Mouse (Mus musculus): ENCODE measurements at regions not wholly inside any gene's neighbourhood (a gene's known extent, or its start where the extent isn't known, plus 50 kb on each side); places are given as distances from the start of the nearest gene placed in this dataset.
"Not testable (repeated sequence)": the region's sequence is repeated elsewhere in the genome, so short reads cannot be mapped to it uniquely, and the experiment has no call there.

DNA sequence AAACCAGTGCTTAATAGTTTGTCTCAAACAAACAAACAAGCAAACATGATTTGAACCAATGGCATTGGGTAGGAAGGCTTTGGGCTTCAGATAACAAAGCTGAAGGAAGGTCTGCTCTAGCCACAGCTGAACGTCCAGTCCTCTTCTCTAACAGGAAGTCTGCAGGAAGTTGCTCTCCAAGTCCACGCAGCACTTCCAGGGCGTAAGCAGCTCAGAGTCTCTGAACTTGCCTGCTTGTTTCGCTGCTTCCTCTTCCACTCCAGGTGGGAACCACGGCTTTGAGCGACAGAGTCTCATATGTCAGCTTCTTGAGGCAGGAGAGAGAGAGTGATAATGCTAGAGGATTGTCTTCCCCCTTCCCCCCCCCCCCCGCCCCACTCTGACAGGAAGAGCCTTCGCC, 123.6 kb downstream of the Tnfrsf21 start:
- no peak overlapping the region for H3K27ac ChIP-seq (ENCODE audit: insufficient read depth, low read length)
- H3K4me1 ChIP-seq (ENCODE audit: control insufficient read depth, insufficient read depth, low read length) = no peaks in the 10 kb centered on the region
- no peak for TF ChIP-seq POLR2A (IDR thresholded peaks at IDR 0.05; ENCODE audit: extremely low read depth, insufficient read depth, low read length)
- TF ChIP-seq CTCF (IDR thresholded peaks at IDR 0.05; ENCODE audit: extremely low read depth, insufficient read depth, low read length) = no peak
- H3K4me3 ChIP-seq (ENCODE audit: insufficient read depth, low read length) = no peak overlapping the region

DNA sequence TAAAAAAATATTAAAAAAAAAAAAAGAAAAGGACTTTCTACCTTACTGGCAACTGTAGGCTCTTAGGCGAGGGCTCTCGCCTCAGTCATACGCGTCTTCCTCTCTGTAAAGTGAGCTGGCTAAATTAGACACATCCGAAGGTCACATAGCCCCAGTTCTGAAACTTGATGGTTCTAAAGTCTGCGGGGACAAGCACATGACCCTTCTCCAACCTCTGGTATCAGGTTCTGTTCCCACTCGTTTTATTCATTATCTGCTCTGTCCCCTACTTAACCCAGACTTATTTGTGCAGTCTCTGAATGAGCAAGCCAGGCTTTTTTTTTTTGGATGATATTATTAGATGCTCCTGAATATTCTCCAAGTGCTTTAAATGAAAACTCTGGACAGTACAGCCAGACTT, 125.4 kb downstream of the Tnfrsf21 start:
- Histone ChIP-seq H3K27ac (ENCODE audit: insufficient read depth, low read length) (no peak overlapping the region), H3K4me1 (ENCODE audit: control insufficient read depth, insufficient read depth, low read length) (no peaks in the 10 kb centered on the region), H3K4me3 (ENCODE audit: insufficient read depth, low read length) (no peak overlapping the region)
- TF ChIP-seq CTCF (IDR thresholded peaks at IDR 0.05; ENCODE audit: extremely low read depth, insufficient read depth, low read length) (no peak), POLR2A (IDR thresholded peaks at IDR 0.05; ENCODE audit: extremely low read depth, insufficient read depth, low read length) (no peak)

DNA sequence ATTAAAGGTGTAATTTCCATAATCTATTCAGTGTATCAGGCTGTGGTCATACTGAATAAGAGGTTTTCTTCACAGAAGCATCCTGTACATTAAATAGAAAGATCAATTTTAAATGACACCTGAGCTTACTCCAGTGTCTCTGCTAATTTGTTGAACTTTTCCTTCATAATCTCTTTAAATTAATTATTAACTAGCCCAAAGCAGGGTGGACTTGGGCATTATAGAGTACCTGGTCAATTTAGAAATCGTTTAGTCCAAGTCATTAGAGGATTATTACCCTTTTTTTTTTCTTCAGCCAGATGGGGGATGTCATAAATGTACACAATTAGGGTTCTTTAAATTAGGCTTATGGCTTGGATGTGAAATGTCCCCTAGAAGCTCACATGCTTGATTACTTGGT, 124.4 kb upstream of the Adgrf1 start:
- no peak overlapping the region for H3K4me3 ChIP-seq (ENCODE audit: insufficient read depth, low read length)
- no peak for TF ChIP-seq CTCF (IDR thresholded peaks at IDR 0.05; ENCODE audit: extremely low read depth, insufficient read depth, low read length)
- TF ChIP-seq POLR2A (IDR thresholded peaks at IDR 0.05; ENCODE audit: extremely low read depth, insufficient read depth, low read length) = no peak
- no peaks in the 10 kb centered on the region for H3K4me1 ChIP-seq (ENCODE audit: control insufficient read depth, insufficient read depth, low read length)
- H3K27ac ChIP-seq (ENCODE audit: insufficient read depth, low read length) = no peak overlapping the region

DNA sequence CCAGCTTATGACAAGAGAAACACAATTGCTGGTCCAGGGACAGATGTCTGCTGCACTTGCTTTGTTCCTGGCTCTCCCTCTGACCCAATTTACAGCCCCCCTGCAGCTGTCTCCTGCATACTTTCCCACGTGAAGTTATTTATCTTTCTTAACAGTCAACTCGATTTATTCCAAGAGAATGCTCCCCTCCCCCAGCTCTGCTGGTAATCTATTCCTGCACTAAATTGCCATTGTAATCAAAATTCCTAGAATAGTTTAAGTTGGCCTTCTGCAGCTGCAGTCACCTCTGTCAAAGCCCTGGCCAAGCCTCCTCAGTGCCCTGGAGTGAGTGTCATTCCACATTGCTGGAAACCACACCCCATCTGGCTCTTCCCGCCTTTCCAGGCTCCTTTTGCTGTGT, 122.2 kb upstream of the Adgrf1 start:
- H3K4me1 ChIP-seq (ENCODE audit: control insufficient read depth, insufficient read depth, low read length) = no peaks in the 10 kb centered on the region
- H3K4me3 ChIP-seq (ENCODE audit: insufficient read depth, low read length) = no peak overlapping the region
- no peak for TF ChIP-seq CTCF (IDR thresholded peaks at IDR 0.05; ENCODE audit: extremely low read depth, insufficient read depth, low read length)
- no peak for TF ChIP-seq POLR2A (IDR thresholded peaks at IDR 0.05; ENCODE audit: extremely low read depth, insufficient read depth, low read length)
- no peak overlapping the region for H3K27ac ChIP-seq (ENCODE audit: insufficient read depth, low read length)

DNA sequence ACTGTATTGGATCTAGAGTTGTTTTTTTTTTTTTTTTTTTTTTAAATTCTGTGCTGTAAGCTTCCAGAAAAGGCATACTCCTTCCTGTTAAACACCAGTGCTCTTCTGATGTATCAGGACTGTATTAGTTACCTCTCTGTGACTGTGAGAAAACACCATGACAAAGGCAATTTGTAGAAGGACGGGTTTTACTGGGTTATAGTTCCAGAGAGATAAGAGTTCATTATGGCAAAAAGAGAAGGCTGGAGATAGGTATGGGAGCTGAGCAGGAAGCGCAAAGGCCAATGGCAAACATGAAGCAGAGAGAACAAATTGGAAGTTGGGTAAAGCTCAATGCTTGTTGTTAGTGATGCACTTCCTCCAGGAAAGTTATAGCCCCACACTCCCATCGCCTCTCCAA, 117.5 kb upstream of the Adgrf1 start:
- Histone ChIP-seq H3K27ac (ENCODE audit: insufficient read depth, low read length) (no peak overlapping the region), H3K4me3 (ENCODE audit: insufficient read depth, low read length) (no peak overlapping the region), H3K4me1 (ENCODE audit: control insufficient read depth, insufficient read depth, low read length) (no peaks in the 10 kb centered on the region)
- TF ChIP-seq CTCF (IDR thresholded peaks at IDR 0.05; ENCODE audit: extremely low read depth, insufficient read depth, low read length) = no peak
- TF ChIP-seq POLR2A (IDR thresholded peaks at IDR 0.05; ENCODE audit: extremely low read depth, insufficient read depth, low read length) = no peak

DNA sequence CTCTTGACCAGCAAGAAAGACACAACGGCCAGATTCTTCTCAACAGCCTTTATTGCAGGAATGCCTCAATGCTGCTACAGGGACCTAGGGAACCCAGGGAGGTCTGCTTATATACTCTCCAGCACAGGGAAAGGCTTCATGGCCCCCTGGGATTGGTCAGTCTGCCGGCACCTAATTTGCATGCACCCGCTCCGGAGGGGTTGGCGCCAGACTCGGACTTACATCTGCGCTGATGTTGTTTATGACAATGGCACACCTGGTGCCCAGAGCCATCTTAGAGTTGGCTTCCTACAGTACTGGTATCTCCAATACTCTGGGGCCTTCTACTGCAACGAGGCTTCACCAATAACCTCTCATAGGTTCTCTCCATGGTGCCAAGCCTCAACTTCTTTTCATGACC, 114.9 kb upstream of the Adgrf1 start:
- H3K4me1 ChIP-seq (ENCODE audit: control insufficient read depth, insufficient read depth, low read length); H3K4me3 ChIP-seq (ENCODE audit: insufficient read depth, low read length); H3K27ac ChIP-seq (ENCODE audit: insufficient read depth, low read length): not testable (repeated sequence)

DNA sequence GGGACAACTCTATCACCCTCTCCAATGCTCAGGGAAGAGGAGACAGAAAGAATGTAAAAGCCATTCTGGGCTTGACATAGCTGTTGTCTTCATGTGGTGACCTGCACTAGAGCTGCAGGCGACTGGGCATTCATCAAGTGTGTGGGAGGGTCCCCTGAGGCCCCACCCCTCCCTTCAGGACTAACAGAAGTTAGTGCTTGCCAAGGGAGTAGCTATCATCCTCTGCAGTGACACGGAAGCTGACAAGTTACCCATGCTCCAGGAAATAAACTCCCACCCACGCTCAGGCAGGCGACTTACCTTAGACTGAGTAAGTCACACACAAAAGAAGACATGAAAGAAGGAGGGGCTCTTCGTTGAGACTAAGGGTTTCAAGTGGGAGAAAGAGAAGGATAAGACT, 114.0 kb upstream of the Adgrf1 start:
- Histone ChIP-seq H3K4me1 (ENCODE audit: control insufficient read depth, insufficient read depth, low read length) (0 out of 2 replicates have a peak, but pooled peaks cover 2% of the 10 kb centered on the region), H3K27ac (ENCODE audit: insufficient read depth, low read length) (no peak overlapping the region), H3K4me3 (ENCODE audit: insufficient read depth, low read length) (no peak overlapping the region)
- TF ChIP-seq POLR2A (IDR thresholded peaks at IDR 0.05; ENCODE audit: extremely low read depth, insufficient read depth, low read length) (no peak), CTCF (IDR thresholded peaks at IDR 0.05; ENCODE audit: extremely low read depth, insufficient read depth, low read length) (no peak)

DNA sequence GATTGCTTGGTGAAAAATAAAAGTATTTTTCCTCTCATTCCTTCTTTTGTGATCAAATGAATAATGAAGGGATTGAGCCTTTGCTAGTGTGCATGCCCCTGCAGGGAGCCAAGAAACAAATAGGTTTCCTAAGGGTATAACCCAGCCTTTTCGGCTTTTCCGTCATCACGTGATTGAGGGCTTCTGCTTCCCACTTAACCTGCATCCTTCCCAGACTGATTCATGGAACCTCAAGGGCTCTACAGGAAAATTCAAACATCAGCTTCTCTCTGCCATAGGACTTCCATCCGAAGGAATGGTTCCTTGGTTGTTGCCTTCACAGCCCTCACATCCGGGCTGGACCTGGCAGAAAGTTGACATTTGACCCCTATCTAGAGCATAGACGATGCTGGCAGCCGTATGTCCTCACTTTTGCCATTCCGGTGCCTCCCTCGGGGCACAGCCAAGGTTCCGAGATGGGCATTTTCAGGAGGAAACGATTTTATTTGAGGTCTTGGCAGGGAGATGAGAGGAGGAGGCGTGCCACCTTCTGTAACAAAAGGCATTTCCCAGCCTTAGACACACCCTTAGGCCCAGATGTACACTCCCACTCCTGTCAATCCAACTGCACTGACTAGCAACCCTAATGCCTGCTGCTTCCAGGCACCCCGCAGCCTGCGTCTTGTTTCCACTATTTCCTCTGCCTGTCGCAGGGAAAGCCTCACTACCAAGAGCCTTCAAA, 112.2 kb upstream of the Adgrf1 start:
- H3K27ac ChIP-seq (ENCODE audit: insufficient read depth, low read length) = no peak overlapping the region
- TF ChIP-seq POLR2A (IDR thresholded peaks at IDR 0.05; ENCODE audit: extremely low read depth, insufficient read depth, low read length) (no peak), CTCF (IDR thresholded peaks at IDR 0.05; ENCODE audit: extremely low read depth, insufficient read depth, low read length) (no peak)
- 0 out of 2 replicates have a peak, but pooled peaks cover 2% of the 10 kb centered on the region for H3K4me1 ChIP-seq (ENCODE audit: control insufficient read depth, insufficient read depth, low read length)
- peak overlapping the region; percentile 7 for H3K4me3 ChIP-seq (ENCODE audit: insufficient read depth, low read length)

DNA sequence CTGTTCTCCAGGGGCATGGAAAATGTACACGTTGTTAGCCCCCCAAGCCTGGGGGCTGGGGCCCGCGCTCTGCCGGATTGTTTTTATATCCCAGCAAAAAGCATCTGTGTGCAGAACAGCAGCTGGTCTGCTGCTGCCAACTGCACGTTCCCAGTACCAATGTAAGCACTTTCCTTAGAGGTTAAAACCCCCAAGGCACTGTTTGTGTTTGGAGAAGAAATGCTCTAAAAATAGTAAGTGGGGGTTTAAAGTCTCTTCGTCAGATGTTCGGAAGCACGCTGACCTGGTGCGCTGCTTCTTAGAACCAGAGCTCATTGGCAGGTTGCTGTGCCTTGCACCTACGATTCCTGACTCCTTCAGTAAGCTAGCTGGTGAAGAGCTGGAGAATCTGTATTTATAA, 111.4 kb upstream of the Adgrf1 start:
- no peak for TF ChIP-seq CTCF (IDR thresholded peaks at IDR 0.05; ENCODE audit: extremely low read depth, insufficient read depth, low read length)
- TF ChIP-seq POLR2A (IDR thresholded peaks at IDR 0.05; ENCODE audit: extremely low read depth, insufficient read depth, low read length) = no peak
- Histone ChIP-seq H3K4me3 (ENCODE audit: insufficient read depth, low read length) (no peak overlapping the region), H3K27ac (ENCODE audit: insufficient read depth, low read length) (no peak overlapping the region), H3K4me1 (ENCODE audit: control insufficient read depth, insufficient read depth, low read length) (0 out of 2 replicates have a peak, but pooled peaks cover 2% of the 10 kb centered on the region)

DNA sequence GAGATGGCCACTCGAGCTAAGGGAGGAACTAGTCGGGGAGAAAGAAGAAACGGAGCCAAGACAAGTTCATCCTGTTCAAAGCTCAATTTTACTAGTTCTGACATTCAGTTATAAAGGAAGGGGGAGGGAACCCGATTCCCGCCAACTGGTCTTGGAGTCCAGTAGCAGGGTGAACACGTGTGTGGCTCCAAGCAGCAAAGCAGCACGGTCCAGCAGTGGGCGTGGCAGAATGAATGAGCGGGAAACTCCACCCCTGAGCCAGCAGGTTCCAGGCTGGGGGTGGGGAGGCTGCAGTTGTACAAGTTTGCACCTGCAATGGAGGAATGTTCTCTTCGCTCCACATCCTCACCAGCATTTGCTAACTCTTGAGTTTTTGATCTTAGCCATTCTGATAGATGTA, 108.8 kb upstream of the Adgrf1 start:
- H3K4me1 ChIP-seq (ENCODE audit: control insufficient read depth, insufficient read depth, low read length); H3K27ac ChIP-seq (ENCODE audit: insufficient read depth, low read length): not testable (repeated sequence)

DNA sequence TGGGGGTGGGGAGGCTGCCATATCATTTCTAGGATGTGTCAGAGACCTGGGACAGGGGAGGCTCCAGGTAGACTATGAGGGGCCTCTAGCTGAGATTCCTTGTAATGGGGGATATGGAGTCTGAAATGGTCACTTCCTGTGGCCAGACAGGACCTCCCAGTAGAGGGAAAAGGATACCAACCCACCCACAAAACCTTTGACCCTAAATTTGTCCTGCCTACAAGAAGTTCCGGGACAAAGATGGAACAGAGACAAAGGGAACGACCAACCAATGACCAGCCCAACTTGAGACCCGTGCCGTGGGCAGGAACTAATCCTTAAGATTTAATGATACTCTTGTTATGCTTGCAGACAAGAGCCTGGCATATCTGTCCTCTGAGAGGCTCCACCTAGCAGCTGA, 107.0 kb upstream of the Adgrf1 start:
- TF ChIP-seq CTCF (IDR thresholded peaks at IDR 0.05; ENCODE audit: extremely low read depth, insufficient read depth, low read length) (no peak), POLR2A (IDR thresholded peaks at IDR 0.05; ENCODE audit: extremely low read depth, insufficient read depth, low read length) (no peak)
- no peaks in the 10 kb centered on the region for H3K4me1 ChIP-seq (ENCODE audit: control insufficient read depth, insufficient read depth, low read length)
- no peak overlapping the region for H3K4me3 ChIP-seq (ENCODE audit: insufficient read depth, low read length)
- no peak overlapping the region for H3K27ac ChIP-seq (ENCODE audit: insufficient read depth, low read length)

More for the DNA sequence above, 108.8 kb upstream of the Adgrf1 start:
- not testable (repeated sequence) for H3K4me3 ChIP-seq (ENCODE audit: insufficient read depth, low read length)

Measured in cortical plate, adult 2 months (tissue).